Mouse (Mus musculus) hindbrain, embryonic 11.5 days (tissue): ENCODE results near the gene P2rx2. TPM values are rescaled to one million over a fixed set of nuclear protein-coding genes. Genes with fewer than 3 reads are reported as not detected.
A peak's percentile ranks its signal among the peaks of the same experiment; 100 is the strongest.

ENCODE experiments used
- ATAC-seq: fragments of 200-750 bp; cut with Nextera tagmentation; 2 replicates; pipeline ENCODE4 v1.8.0; 2017; ENCODE audit warnings: mild to moderate bottlenecking, moderate TSS enrichment, moderate library complexity; ENCODE audit not compliant: low FRiP score
- DNase-seq: peaks from one replicate; pipeline ENCODE4 v3.0.0-alpha.2; 2015; ENCODE audit warnings: low spot score
- H3K27ac ChIP-seq: fragments of 300-500 bp; sonication (generic); 2 replicates; pipeline ENCODE4 v1.5.1; 2014; ENCODE audit warnings: mild to moderate bottlenecking, low read depth, low read length
- H3K27me3 ChIP-seq: fragments of 300-500 bp; sonication (generic); 2 replicates; pipeline ENCODE4 v1.6.1; 2014; ENCODE audit warnings: mild to moderate bottlenecking, low read length, moderate library complexity, mixed read lengths; ENCODE audit not compliant: control insufficient read depth, insufficient read depth
- H3K36me3 ChIP-seq: fragments of 300-500 bp; sonication (generic); 2 replicates; pipeline ENCODE4 v1.6.1; 2014; ENCODE audit warnings: mild to moderate bottlenecking, low read length, moderate library complexity, mixed read lengths; ENCODE audit not compliant: control insufficient read depth, insufficient read depth
- H3K4me1 ChIP-seq: fragments of 300-500 bp; sonication (generic); replicated peaks from 2 replicates; pipeline ENCODE4 v1.6.1; 2014; ENCODE audit warnings: low read length, mixed read lengths; ENCODE audit not compliant: control insufficient read depth, insufficient read depth
- H3K4me2 ChIP-seq: fragments of 300-500 bp; sonication (generic); replicated peaks from 2 replicates; pipeline ENCODE4 v1.6.1; 2014; ENCODE audit warnings: mild to moderate bottlenecking, low read depth, low read length
- H3K4me3 ChIP-seq: fragments of 300-500 bp; sonication (generic); 2 replicates; pipeline ENCODE4 v1.5.1; 2014; ENCODE audit warnings: low read depth, low read length
- H3K9ac ChIP-seq: fragments of 300-500 bp; sonication (generic); 2 replicates; pipeline ENCODE4 v1.6.1; 2014; ENCODE audit warnings: low read depth, low read length
- H3K9me3 ChIP-seq: fragments of 300-500 bp; sonication (generic); 2 replicates; pipeline ENCODE4 v1.6.1; 2016; ENCODE audit warnings: low read length; ENCODE audit not compliant: control insufficient read depth
- WGBS: fragments of 180-500 bp; shearing (Covaris S2); extraction: QIAGEN DNeasy Blood & Tissue Kit; methylation state at CpG from one replicate; pipeline ENCODE4 v1.1.7; 2014; 5-methylcytosine and 5-hydroxymethylcytosine counted together
- polyA plus RNA-seq: library from polyadenylated mRNA; unstranded; fragments of >200 nt; fragmentation: Nextera tagmentation; extraction: Ambion mirVana; gene quantifications from 2 replicates; pipeline ENCODE4 v1.2.1, GENCODE M21; 2014

The P2rx2 gene
- polyA plus RNA-seq, 1 experiment from 2014 or later, result 0.91 TPM

DNA sequence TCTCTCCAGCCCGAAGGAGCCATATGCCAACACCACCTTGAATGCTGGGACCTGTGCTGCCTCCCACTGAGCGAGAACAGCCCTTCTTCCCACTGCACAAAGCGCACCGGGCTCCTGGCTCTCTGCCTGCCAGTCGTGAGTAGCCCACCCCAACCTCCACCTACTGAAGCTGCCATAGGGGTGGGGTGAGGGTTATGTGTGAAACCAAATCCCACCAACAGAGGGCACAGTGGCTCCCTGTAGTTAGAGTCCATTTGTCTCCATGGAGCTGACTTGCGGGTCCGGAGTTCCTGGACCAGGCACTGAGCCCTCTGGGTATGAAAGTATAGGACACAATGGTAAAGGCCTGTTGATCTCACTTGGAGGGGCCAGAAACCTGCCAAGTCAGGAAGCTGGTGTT is 11.7 kb upstream of the P2rx2 start:
- Histone ChIP-seq H3K4me1 (no peaks in the 10 kb centered on the region), H3K9me3 (no peaks in the 10 kb centered on the region), H3K9ac (no peak overlapping the region), H3K4me2 (no peak overlapping the region), H3K36me3 (no peaks in the 10 kb centered on the region), H3K27me3 (no peaks in the 10 kb centered on the region), H3K4me3 (no peak overlapping the region), H3K27ac (no peak overlapping the region)
- 20% methylated on average over 7 of the region's 7 CpGs for WGBS
- peak; percentile 31; the same call in 1 of the 2 replicates for ATAC-seq
- DNase-seq, result peak; percentile 66

- Histone ChIP-seq H3K36me3 (no peaks in the 10 kb centered on the region), H3K4me2 (no peak overlapping the region), H3K4me1 (no peaks in the 10 kb centered on the region), H3K4me3 (no peak overlapping the region), H3K27me3 (peaks cover 9% of the 10 kb centered on the region), H3K9ac (no peak overlapping the region), H3K27ac (no peak overlapping the region), H3K9me3 (no peaks in the 10 kb centered on the region)
- 85% methylated on average over 8 of the region's 8 CpGs for WGBS
- no peak for DNase-seq
- no peak for ATAC-seq
Observed at GRCm38 (mm10) chr5:110347006-110347405, 4.0 kb upstream of the P2rx2 start.

DNA sequence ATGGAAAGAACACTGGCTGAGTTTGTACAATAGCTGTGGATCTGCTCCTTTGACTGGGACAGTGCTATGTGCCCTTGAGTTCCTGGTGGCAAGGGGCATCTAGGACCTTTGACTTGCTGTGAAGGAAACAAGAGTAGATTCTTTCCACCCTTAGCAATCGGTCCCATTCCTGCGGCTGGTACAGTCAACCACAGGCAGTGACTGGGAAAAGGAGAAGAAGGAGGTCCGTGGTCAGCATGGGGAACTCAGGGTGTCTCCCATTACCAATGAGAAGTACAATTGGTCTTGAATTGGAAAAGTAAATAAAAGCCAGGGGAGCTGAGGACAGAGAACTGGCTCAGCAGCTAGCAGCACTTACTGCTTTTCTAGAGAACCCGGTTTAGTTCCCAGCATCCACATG is 2.5 kb upstream of the P2rx2 start:
- Histone ChIP-seq H3K4me3 (no peak overlapping the region), H3K9ac (no peak overlapping the region), H3K9me3 (no peaks in the 10 kb centered on the region), H3K4me2 (no peak overlapping the region), H3K4me1 (no peaks in the 10 kb centered on the region), H3K36me3 (no peaks in the 10 kb centered on the region), H3K27ac (no peak overlapping the region), H3K27me3 (peaks cover 12% of the 10 kb centered on the region)
- DNase-seq (no peak), ATAC-seq (no peak)
- 84% methylated on average over 4 of the region's 4 CpGs for WGBS

- Histone ChIP-seq H3K9ac (no peak within 1 kb of the TSS), H3K4me3 (no peak within 1 kb of the TSS), H3K9me3 (no peaks in the 10 kb centered on the region), H3K4me1 (no peaks in the 10 kb centered on the region), H3K4me2 (no peak within 1 kb of the TSS), H3K36me3 (no peaks in the 10 kb centered on the region), H3K27ac (no peak within 1 kb of the TSS), H3K27me3 (peaks cover 12% of the 10 kb centered on the region)
- no peak for ATAC-seq
- no peak for DNase-seq
- WGBS, result 80% methylated on average over 4 of the region's 4 CpGs
Observed at GRCm38 (mm10) chr5:110344524-110344923, 1.5 kb upstream of the P2rx2 start, which contains the start of gene Lrcol1. Gene Lrcol1 (plus strand): TSS chr5:110344730.

DNA sequence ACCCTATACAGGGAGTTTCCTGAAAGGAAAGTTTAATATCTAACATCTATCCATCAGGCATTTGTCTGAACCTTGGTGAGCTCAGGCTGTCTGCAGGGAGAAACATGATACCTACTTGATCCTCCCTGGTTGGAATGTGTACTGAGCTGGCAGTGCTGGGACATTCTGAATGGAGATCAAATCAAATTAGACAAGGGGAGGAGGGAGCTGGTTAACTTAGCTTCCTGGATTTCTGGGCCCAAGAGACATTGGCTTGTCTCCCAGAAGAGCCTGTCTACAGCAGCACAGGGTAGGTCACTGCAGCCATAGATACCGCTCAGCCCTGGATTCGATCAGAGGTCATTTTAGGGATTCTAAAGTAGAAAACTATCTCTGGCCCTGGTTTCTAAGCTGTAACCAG is 4.2 kb downstream of the P2rx2 start:
- no peak overlapping the region for H3K4me3 ChIP-seq
- H3K4me1 ChIP-seq, result no peaks in the 10 kb centered on the region
- no peaks in the 10 kb centered on the region for H3K36me3 ChIP-seq
- DNase-seq (no peak), ATAC-seq (no peak)
- no peak overlapping the region for H3K4me2 ChIP-seq
- no peak overlapping the region for H3K9ac ChIP-seq
- H3K27me3 ChIP-seq, result peaks cover 12% of the 10 kb centered on the region
- H3K9me3 ChIP-seq, result no peaks in the 10 kb centered on the region
- H3K27ac ChIP-seq, result no peak overlapping the region
- WGBS, result 93% methylated on average over 2 of the region's 2 CpGs

- H3K4me2 ChIP-seq, result no peak overlapping the region
- H3K27me3 ChIP-seq, result no peaks in the 10 kb centered on the region
- WGBS, result 90% methylated on average over 3 of the region's 3 CpGs
- no peak overlapping the region for H3K4me3 ChIP-seq
- no peaks in the 10 kb centered on the region for H3K9me3 ChIP-seq
- DNase-seq, result no peak
- no peak for ATAC-seq
- no peak overlapping the region for H3K9ac ChIP-seq
- no peaks in the 10 kb centered on the region for H3K4me1 ChIP-seq
- H3K36me3 ChIP-seq, result peaks cover 7% of the 10 kb centered on the region
- H3K27ac ChIP-seq, result no peak overlapping the region
Observed at GRCm38 (mm10) chr5:110330508-110330907, 12.5 kb downstream of the P2rx2 start.

DNA sequence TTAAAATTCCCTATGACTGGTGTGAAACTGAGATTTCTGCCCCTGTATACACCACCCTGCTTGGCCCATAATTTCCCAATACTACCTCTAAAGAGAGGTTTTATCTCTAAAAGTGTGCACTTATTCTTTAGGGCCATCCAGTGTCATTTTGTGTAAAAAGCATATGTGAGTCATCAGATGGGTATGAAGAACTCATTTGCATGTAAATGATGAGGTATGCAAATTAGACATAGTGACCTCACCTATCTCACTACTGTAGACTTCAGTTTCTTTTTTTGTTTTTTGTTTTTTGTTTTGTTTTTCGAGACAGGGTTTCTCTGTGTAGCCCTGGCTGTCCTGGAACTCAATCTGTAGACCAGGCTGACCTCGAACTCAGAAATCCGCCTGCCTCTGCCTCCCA is 29.9 kb downstream of the P2rx2 start:
- 94% methylated on average over 3 of the region's 3 CpGs for WGBS
- no peak overlapping the region for H3K27ac ChIP-seq
- no peaks in the 10 kb centered on the region for H3K9me3 ChIP-seq
- peaks cover 7% of the 10 kb centered on the region; the same call in 1 of the 2 replicates for H3K36me3 ChIP-seq
- no peak overlapping the region for H3K9ac ChIP-seq
- DNase-seq (no peak), ATAC-seq (no peak)
- H3K4me1 ChIP-seq, result no peaks in the 10 kb centered on the region
- no peak overlapping the region for H3K4me3 ChIP-seq
- no peaks in the 10 kb centered on the region for H3K27me3 ChIP-seq
- no peak overlapping the region for H3K4me2 ChIP-seq

DNA sequence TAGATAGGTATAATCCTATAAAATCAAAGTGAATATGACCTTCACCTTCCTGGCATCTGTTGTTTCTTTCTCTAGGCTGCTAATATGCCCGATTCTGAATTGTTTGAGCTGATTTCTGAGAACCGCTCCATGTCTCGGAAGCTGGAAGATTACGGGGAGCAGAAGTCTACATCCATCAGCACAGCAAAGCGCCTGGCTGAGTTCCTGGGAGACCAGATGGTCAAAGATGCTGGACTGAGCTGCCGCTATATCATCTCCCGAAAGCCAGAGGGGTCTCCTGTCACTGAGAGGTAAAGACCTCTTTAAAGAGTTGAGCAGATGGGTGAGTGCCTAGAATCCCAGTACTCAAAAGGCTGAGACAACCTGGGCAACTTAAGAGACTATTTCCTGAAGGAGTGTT is 34.2 kb downstream of the P2rx2 start:
- WGBS, result 95% methylated on average over 7 of the region's 7 CpGs
- Histone ChIP-seq H3K4me3 (no peak overlapping the region), H3K9ac (no peak overlapping the region), H3K36me3 (peaks cover 9% of the 10 kb centered on the region; the same call in 1 of the 2 replicates), H3K4me2 (no peak overlapping the region), H3K9me3 (no peaks in the 10 kb centered on the region), H3K4me1 (no peaks in the 10 kb centered on the region), H3K27me3 (no peaks in the 10 kb centered on the region), H3K27ac (no peak overlapping the region)
- ATAC-seq (no peak), DNase-seq (no peak)

DNA sequence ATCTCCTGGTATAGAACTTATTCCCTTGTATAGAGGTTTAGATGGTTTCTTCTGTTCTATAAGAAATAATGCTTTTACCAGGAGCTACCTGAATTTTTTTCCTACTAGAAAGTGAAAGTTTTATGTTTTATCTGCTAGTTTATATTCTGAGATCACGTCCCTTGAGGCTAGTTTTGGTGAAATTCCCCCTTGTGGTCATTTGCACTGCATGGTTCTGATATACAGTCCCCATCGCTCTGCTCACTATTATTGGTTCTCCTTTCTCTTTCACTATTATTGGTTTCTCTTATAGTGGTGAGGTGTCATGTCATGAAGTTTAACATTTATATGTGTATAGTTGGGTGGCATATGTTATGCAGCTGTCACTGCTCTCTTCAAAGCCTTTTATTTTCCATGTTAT is 42.4 kb downstream of the P2rx2 start:
- H3K4me3 ChIP-seq, result no peak overlapping the region
- 97% methylated on average over 2 of the region's 2 CpGs for WGBS
- no peak for DNase-seq

More for the DNA sequence above, 42.4 kb downstream of the P2rx2 start:
- ATAC-seq, result no peak
- Histone ChIP-seq H3K4me2 (no peak overlapping the region), H3K9me3 (no peaks in the 10 kb centered on the region), H3K9ac (no peak overlapping the region), H3K27ac (no peak overlapping the region), H3K27me3 (no peaks in the 10 kb centered on the region), H3K36me3 (peaks cover 7% of the 10 kb centered on the region; the same call in 1 of the 2 replicates), H3K4me1 (no peaks in the 10 kb centered on the region)
